Mouse (Mus musculus) ovary, postnatal 14 days (tissue): Measurements from ENCODE around the gene Lrrc4.

Experiments
- DNase-seq: peaks from one replicate; pipeline ENCODE4 v3.0.0; 2022; ENCODE audit warnings: low spot score

Lrrc4 gene

GRCm38 (mm10) chr6:28615408-28615807 is 216.1 kb downstream of the Lrrc4 start:
- no peak for DNase-seq

GRCm38 (mm10) chr6:28614856-28615255 is 216.7 kb downstream of the Lrrc4 start:
- no peak for DNase-seq

GRCm38 (mm10) chr6:28613441-28613840 is 218.1 kb downstream of the Lrrc4 start:
- no peak for DNase-seq
